Mouse (Mus musculus): ENCODE data around the gene Ubl5. TPM values are rescaled to one million over a fixed set of nuclear protein-coding genes. Genes with fewer than 3 reads are reported as not detected.
"Not testable (repeated sequence)": the region's sequence is repeated elsewhere in the genome, so short reads cannot be mapped to it uniquely, and the experiment has no call there.

Ubl5 gene
- polyA plus RNA-seq, 1 experiment from 2014 or later, result 370 TPM

- Histone ChIP-seq H3K36me3 (no peaks in the 10 kb centered on the region), H3K27me3 (no peaks in the 10 kb centered on the region), H3K9me3 (no peaks in the 10 kb centered on the region), H3K4me2 (no peak overlapping the region), H3K4me1 (no peaks in the 10 kb centered on the region), H3K9ac (no peak overlapping the region), H3K4me3 (no peak overlapping the region), H3K27ac (no peak overlapping the region)
- WGBS, result 44% methylated on average over 2 of the region's 2 CpGs
- no peak for ATAC-seq (ENCODE audit: insufficient number of reproducible peaks, low FRiP score, low TSS enrichment, low read depth)
These were observed 39.7 kb downstream of the Ubl5 start for GRCm38 (mm10) chr9:20682389-20682722.

- H3K9ac ChIP-seq, result no peak overlapping the region
- H3K4me1 ChIP-seq, result no peaks in the 10 kb centered on the region
- WGBS, result 46% methylated on average over 16 of the region's 17 CpGs
- H3K4me2 ChIP-seq, result no peak overlapping the region
- H3K36me3 ChIP-seq, result no peaks in the 10 kb centered on the region
- H3K9me3 ChIP-seq, result no peaks in the 10 kb centered on the region
- H3K27ac ChIP-seq, result no peak overlapping the region
- ATAC-seq (ENCODE audit: insufficient number of reproducible peaks, low FRiP score, low TSS enrichment, low read depth), result no peak
- H3K4me3 ChIP-seq, result no peak overlapping the region
- H3K27me3 ChIP-seq, result no peaks in the 10 kb centered on the region
These were observed 42.6 kb downstream of the Ubl5 start for GRCm38 (mm10) chr9:20685081-20685861.

GRCm38 (mm10) chr9:20689403-20689802, 46.7 kb downstream of the Ubl5 start:
- H3K4me1 ChIP-seq, result no peaks in the 10 kb centered on the region
- WGBS, result 50% methylated on average over 1 of the region's 1 CpGs

GRCm38 (mm10) chr9:20689913-20690312, 47.2 kb downstream of the Ubl5 start:
- Histone ChIP-seq H3K4me3 (no peak overlapping the region), H3K27ac (no peak overlapping the region), H3K27me3 (peaks cover 13% of the 10 kb centered on the region), H3K9me3 (no peaks in the 10 kb centered on the region), H3K4me1 (0 out of 2 replicates have a peak, but pooled peaks cover 3% of the 10 kb centered on the region), H3K9ac (no peak overlapping the region), H3K36me3 (no peaks in the 10 kb centered on the region), H3K4me2 (no peak overlapping the region)
- 4% methylated on average over 4 of the region's 4 CpGs for WGBS
- no peak for ATAC-seq (ENCODE audit: insufficient number of reproducible peaks, low FRiP score, low TSS enrichment, low read depth)

More at GRCm38 (mm10) chr9:20689403-20689802, 46.7 kb downstream of the Ubl5 start:
- no peaks in the 10 kb centered on the region for H3K36me3 ChIP-seq
- no peak for ATAC-seq (ENCODE audit: insufficient number of reproducible peaks, low FRiP score, low TSS enrichment, low read depth)
- H3K27me3 ChIP-seq, result peaks cover 8% of the 10 kb centered on the region
- H3K4me2 ChIP-seq, result no peak overlapping the region
- H3K9me3 ChIP-seq, result no peaks in the 10 kb centered on the region
- H3K27ac ChIP-seq, result no peak overlapping the region
- H3K9ac ChIP-seq, result no peak overlapping the region
- H3K4me3 ChIP-seq, result no peak overlapping the region

GRCm38 (mm10) chr9:20690449-20690848, 47.8 kb downstream of the Ubl5 start:
- H3K4me1 ChIP-seq; H3K9ac ChIP-seq; H3K4me3 ChIP-seq; H3K9me3 ChIP-seq; ATAC-seq (ENCODE audit: insufficient number of reproducible peaks, low FRiP score, low TSS enrichment, low read depth); H3K4me2 ChIP-seq; H3K27ac ChIP-seq; H3K36me3 ChIP-seq: not testable (repeated sequence)
- peaks cover 19% of the 10 kb centered on the region for H3K27me3 ChIP-seq
- WGBS, result 88% methylated on average over 2 of the region's 2 CpGs

DNA sequence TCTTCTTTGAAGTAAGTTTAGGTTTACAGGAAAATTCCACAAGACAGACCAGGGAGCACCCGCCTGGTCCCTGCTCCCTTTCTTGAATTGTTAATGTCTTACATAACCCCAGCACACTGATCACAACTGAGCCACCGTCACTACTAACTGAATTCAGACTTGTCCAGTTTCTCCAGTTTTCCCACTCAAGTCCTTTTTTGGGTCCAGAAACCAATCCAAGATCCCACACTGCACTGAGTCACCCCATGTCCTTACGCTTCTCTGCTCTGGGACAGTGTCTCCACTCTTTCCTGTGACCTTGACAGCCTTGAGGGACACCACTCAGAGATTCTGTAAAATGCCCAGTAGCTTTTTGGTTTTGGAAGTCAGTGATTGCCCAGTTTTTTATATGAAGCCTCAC, 50.2 kb downstream of the Ubl5 start:
- no peaks in the 10 kb centered on the region for H3K36me3 ChIP-seq
- WGBS, result 79% methylated on average over 3 of the region's 3 CpGs
- 0 out of 2 replicates have a peak, but pooled peaks cover 6% of the 10 kb centered on the region for H3K4me1 ChIP-seq
- H3K9me3 ChIP-seq, result no peaks in the 10 kb centered on the region
- no peak overlapping the region for H3K4me2 ChIP-seq
- no peak overlapping the region for H3K9ac ChIP-seq
- no peak overlapping the region for H3K4me3 ChIP-seq
- peaks cover 28% of the 10 kb centered on the region for H3K27me3 ChIP-seq
- no peak for ATAC-seq (ENCODE audit: insufficient number of reproducible peaks, low FRiP score, low TSS enrichment, low read depth)
- no peak overlapping the region for H3K27ac ChIP-seq

DNA sequence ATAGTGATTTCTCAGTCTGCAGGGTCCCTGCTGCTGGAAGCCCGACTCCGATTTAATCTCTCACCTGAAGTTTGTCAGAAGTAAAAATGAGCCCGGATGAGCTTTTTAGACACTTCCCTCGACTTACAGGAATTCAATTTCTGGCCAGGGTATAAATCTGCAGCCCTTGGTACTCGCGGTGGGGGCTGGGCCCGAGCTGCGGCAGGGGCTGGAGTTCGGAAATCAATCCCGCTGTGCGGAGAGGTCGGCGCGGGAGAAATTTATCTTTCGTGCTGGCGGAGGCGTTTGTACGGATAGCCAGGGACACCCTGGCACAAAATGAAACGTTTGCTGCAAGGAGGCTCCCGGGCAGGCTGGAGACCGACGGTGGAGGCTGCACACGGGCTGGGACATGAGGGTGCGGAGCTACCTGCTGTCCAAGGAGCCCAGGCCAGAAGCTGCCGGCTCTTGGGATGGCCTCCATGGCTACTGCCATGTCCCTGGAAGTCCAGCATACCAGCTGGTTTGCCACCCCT, 52.1 kb downstream of the Ubl5 start:
- Histone ChIP-seq H3K36me3 (no peaks in the 10 kb centered on the region), H3K27me3 (peaks cover 28% of the 10 kb centered on the region), H3K27ac (no peak overlapping the region), H3K4me1 (0 out of 2 replicates have a peak, but pooled peaks cover 6% of the 10 kb centered on the region), H3K9ac (no peak overlapping the region), H3K9me3 (no peaks in the 10 kb centered on the region), H3K4me3 (peak overlapping the region; percentile 17; the same call in 1 of the 2 replicates), H3K4me2 (peak overlapping the region; percentile 39)
- 5% methylated on average over 25 of the region's 25 CpGs for WGBS
- no peak for ATAC-seq (ENCODE audit: insufficient number of reproducible peaks, low FRiP score, low TSS enrichment, low read depth)

GRCm38 (mm10) chr9:20696107-20696712, 53.5 kb downstream of the Ubl5 start:
- 65% methylated on average over 5 of the region's 5 CpGs for WGBS
- no peak overlapping the region for H3K27ac ChIP-seq
- no peaks in the 10 kb centered on the region for H3K36me3 ChIP-seq
- H3K4me2 ChIP-seq, result no peak overlapping the region
- H3K4me1 ChIP-seq, result 0 out of 2 replicates have a peak, but pooled peaks cover 6% of the 10 kb centered on the region
- ATAC-seq (ENCODE audit: insufficient number of reproducible peaks, low FRiP score, low TSS enrichment, low read depth), result no peak
- H3K27me3 ChIP-seq, result peaks cover 28% of the 10 kb centered on the region
- H3K4me3 ChIP-seq, result no peak overlapping the region
- H3K9ac ChIP-seq, result no peak overlapping the region
- H3K9me3 ChIP-seq, result no peaks in the 10 kb centered on the region

Other genes with a start within 250 kb of the Ubl5 start
- gene Zfp26, start 182.7 kb upstream of the Ubl5 start, polyA plus RNA-seq (2015; fragmentation: Nextera tagmentation; extraction: Ambion mirVana), result 14.8 and 17.3 TPM in 2 replicates
- gene Zfp426, start 150.1 kb upstream of the Ubl5 start, polyA plus RNA-seq (2015; fragmentation: Nextera tagmentation; extraction: Ambion mirVana), result 19.1 and 19.4 TPM in 2 replicates
- gene Zfp266, start 121.5 kb upstream of the Ubl5 start, polyA plus RNA-seq (2015; fragmentation: Nextera tagmentation; extraction: Ambion mirVana), result 93.6 and 110 TPM in 2 replicates
- gene Zfp846, start 61.6 kb upstream of the Ubl5 start, polyA plus RNA-seq (2015; fragmentation: Nextera tagmentation; extraction: Ambion mirVana), result 16.8 and 18.9 TPM in 2 replicates
- 19.2 and 20.0 TPM in 2 replicates for gene Fbxl12, start 1.9 kb downstream of the Ubl5 start, polyA plus RNA-seq (2015; fragmentation: Nextera tagmentation; extraction: Ambion mirVana)
- 43.7 and 46.7 TPM in 2 replicates for gene Pin1, start 9.2 kb downstream of the Ubl5 start, polyA plus RNA-seq (2015; fragmentation: Nextera tagmentation; extraction: Ambion mirVana)
- 9.3 and 9.7 TPM in 2 replicates for gene Olfm2, start 103.5 kb downstream of the Ubl5 start, polyA plus RNA-seq (2015; fragmentation: Nextera tagmentation; extraction: Ambion mirVana)
- gene Col5a3, start 172.2 kb downstream of the Ubl5 start, polyA plus RNA-seq (2015; fragmentation: Nextera tagmentation; extraction: Ambion mirVana), result 8.0 and 15.3 TPM in 2 replicates
- gene Rdh8, start 175.6 kb downstream of the Ubl5 start, polyA plus RNA-seq (2015; fragmentation: Nextera tagmentation; extraction: Ambion mirVana), result not detected in 2 replicates
- 9.5 and 11.8 TPM in 2 replicates for gene A230050P20Rik, start 225.8 kb downstream of the Ubl5 start, polyA plus RNA-seq (2015; fragmentation: Nextera tagmentation; extraction: Ambion mirVana)
- 4.6 and 5.0 TPM in 2 replicates for gene Angptl6, start 236.8 kb downstream of the Ubl5 start, polyA plus RNA-seq (2015; fragmentation: Nextera tagmentation; extraction: Ambion mirVana)
- gene Ppan, start 245.3 kb downstream of the Ubl5 start, polyA plus RNA-seq (2015; fragmentation: Nextera tagmentation; extraction: Ambion mirVana), result 86.9 and 88.6 TPM in 2 replicates

Measured in limb, embryonic 15.5 days (tissue).